Mouse (Mus musculus): Measurements from ENCODE around the gene Thoc3. TPM values are rescaled to one million over a fixed set of nuclear protein-coding genes. Genes with fewer than 3 reads are reported as not detected.
A peak's percentile ranks its signal among the peaks of the same experiment; 100 is the strongest.
"Not testable (repeated sequence)": the region's sequence is repeated elsewhere in the genome, so short reads cannot be mapped to it uniquely, and the experiment has no call there.

The Thoc3 gene
- 100 and 101 TPM in 2 replicates for polyA plus RNA-seq (2015; fragmentation: Nextera tagmentation; extraction: Ambion mirVana)

DNA sequence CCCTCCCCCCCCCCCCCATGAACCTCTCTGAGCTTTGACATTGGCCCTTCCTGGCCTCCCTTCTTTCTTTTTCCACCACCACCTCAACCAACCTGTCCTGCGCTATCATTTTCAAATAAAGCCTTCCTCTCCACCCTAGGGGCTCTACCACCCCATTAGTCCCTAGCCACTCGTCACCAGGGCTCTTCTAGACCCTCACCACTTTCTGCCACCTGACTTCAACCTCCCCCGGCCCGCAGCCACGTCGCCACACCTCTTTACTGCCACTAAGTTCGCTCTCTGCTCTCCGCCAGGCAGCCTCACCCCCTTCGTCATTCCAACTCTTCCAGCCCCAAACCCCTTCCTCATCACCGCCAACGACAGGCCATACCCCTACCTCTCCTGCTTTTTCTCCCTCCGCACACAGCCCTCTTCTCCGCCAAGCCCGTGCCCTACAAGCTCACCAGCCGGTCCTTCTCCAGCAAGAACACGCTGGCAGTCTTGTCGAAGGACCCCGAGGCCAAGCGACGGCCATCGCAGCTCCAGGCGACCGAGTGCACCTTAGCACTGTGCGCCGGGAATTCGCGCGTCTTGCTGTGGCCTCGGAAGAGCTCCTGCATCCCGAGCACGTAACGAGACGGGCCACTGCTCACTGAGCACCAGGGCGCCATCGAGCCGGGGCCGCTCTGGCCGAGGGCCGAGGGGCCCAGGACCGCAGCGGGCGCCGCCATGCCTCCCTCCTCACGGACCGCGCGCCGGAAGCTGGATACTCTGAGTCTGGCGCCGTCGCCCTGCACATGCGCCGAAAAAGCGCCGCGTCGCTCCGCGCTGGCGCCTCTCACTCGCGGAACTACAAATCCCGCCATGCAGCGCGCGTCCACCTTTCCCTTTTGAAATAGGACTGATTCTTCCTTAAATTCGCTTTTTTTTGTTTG, at the start of gene Thoc3:
Thoc3 (minus strand) TSS at position 752 of the 914 bp plus-strand sequence.
- Histone ChIP-seq H3K4me1 (replicated peaks) (peaks cover 8% of the 10 kb centered on the region), H3K4me3 (replicated peaks) (peak within 1 kb of the TSS; percentile 94), H3K27ac (peak within 1 kb of the TSS; percentile 40)

GRCm38 (mm10) chr13:54505920-54506319, 37.3 kb upstream of the Thoc3 start:
- ATAC-seq, result no peak
- Histone ChIP-seq H3K4me2 (replicated peaks) (no peak overlapping the region), H3K36me3 (no peaks in the 10 kb centered on the region), H3K27me3 (replicated peaks) (no peaks in the 10 kb centered on the region), H3K9me3 (no peaks in the 10 kb centered on the region), H3K9ac (no peak overlapping the region), H3K4me3 (replicated peaks) (no peak overlapping the region), H3K4me1 (replicated peaks) (peaks cover 10% of the 10 kb centered on the region; the same call in 1 of the 2 replicates), H3K27ac (no peak overlapping the region)
- 96% methylated on average over 1 of the region's 1 CpGs for WGBS

More for the DNA sequence above, at the start of gene Thoc3:
- H3K27me3 ChIP-seq (replicated peaks), result no peaks in the 10 kb centered on the region
- ATAC-seq, result peak; percentile 99
- H3K4me2 ChIP-seq (replicated peaks), result peak within 1 kb of the TSS; percentile 69
- peak within 1 kb of the TSS; percentile 92 for H3K9ac ChIP-seq
- WGBS, result under 1% methylated on average over 67 of the region's 67 CpGs
- H3K36me3 ChIP-seq, result peaks cover 40% of the 10 kb centered on the region
- H3K9me3 ChIP-seq, result no peaks in the 10 kb centered on the region

GRCm38 (mm10) chr13:54504611-54505260, 36.1 kb upstream of the Thoc3 start:
- ATAC-seq, result no peak
- no peaks in the 10 kb centered on the region for H3K9me3 ChIP-seq
- H3K4me3 ChIP-seq (replicated peaks), result peak overlapping the region; percentile 81
- H3K27ac ChIP-seq, result no peak overlapping the region
- peak overlapping the region; percentile 98 for H3K4me2 ChIP-seq (replicated peaks)
- H3K27me3 ChIP-seq (replicated peaks), result no peaks in the 10 kb centered on the region
- no peaks in the 10 kb centered on the region for H3K36me3 ChIP-seq
- 32% methylated on average over 7 of the region's 7 CpGs for WGBS
- peak overlapping the region; percentile 73; the same call in 1 of the 2 replicates for H3K9ac ChIP-seq
- peaks cover 10% of the 10 kb centered on the region; the same call in 1 of the 2 replicates for H3K4me1 ChIP-seq (replicated peaks)

DNA sequence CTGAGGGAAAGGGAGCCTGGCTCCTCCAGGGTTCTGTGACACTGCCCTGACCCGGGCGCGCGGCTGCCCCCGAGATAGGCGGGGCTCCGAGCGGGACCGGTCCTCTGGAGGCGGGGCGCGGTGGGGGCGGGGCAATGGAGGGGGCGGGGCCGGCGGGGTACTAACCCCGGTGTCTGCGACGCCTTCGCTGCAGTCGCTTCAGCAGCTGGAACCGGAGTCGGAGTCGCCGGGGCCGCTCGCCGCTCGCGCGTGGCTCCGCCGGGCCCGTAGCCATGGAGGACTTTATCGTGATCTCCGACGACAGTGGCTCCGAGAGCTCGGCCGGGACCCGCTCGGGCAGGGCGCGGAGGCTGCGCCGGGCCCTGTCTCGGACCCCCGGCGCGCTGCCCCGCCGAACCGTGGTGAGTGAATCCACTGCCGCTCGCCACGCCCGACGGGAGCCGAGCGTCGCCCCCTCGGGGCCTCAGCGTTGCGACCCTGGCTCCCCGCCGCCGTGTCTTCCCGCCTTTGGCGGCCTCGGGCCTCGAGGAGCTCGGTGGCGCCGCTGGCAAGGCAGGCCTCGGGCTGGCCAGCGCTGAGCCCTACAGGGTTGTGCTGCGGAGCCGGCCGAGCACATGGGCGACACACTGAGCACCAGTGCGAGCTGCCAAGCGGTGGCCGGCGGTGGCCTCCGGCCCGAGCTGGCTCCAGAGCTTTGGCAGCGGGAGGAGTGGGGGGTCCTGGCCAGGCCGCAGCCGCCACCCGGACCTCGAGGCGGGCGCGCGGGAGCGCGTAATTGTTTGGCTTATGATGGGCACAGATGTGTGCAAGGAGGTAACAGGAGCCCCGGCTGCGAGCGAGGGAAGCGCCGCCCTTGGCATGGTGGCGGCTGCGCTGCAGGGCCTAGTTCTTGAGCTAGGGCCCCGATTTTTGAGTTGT, 35.2 kb upstream of the Thoc3 start, which contains the start of gene Simc1:
Simc1 (plus strand) TSS at position 176 of the 918 bp plus-strand sequence.
- WGBS, result under 1% methylated on average over 105 of the region's 105 CpGs
- ATAC-seq, result peak; percentile 97

GRCm38 (mm10) chr13:54503278-54503603, 34.6 kb upstream of the Thoc3 start:
- no peaks in the 10 kb centered on the region for H3K36me3 ChIP-seq
- H3K9me3 ChIP-seq, result no peaks in the 10 kb centered on the region
- no peaks in the 10 kb centered on the region for H3K27me3 ChIP-seq (replicated peaks)
- H3K4me1 ChIP-seq (replicated peaks), result peaks cover 10% of the 10 kb centered on the region; the same call in 1 of the 2 replicates
- peak; percentile 79 for ATAC-seq
- H3K27ac ChIP-seq, result no peak overlapping the region
- peak overlapping the region; percentile 98 for H3K4me2 ChIP-seq (replicated peaks)
- peak overlapping the region; percentile 81 for H3K4me3 ChIP-seq (replicated peaks)
- peak overlapping the region; percentile 73 for H3K9ac ChIP-seq
- 3% methylated on average over 14 of the region's 14 CpGs for WGBS

More for the DNA sequence above, 35.2 kb upstream of the Thoc3 start, which contains the start of gene Simc1:
- no peaks in the 10 kb centered on the region for H3K36me3 ChIP-seq
- peak within 1 kb of the TSS; percentile 98 for H3K4me2 ChIP-seq (replicated peaks)
- H3K4me3 ChIP-seq (replicated peaks), result peak within 1 kb of the TSS; percentile 81
- peak within 1 kb of the TSS; percentile 73 for H3K9ac ChIP-seq
- H3K27ac ChIP-seq, result peak within 1 kb of the TSS; percentile 57
- no peaks in the 10 kb centered on the region for H3K9me3 ChIP-seq
- H3K4me1 ChIP-seq (replicated peaks), result peaks cover 10% of the 10 kb centered on the region; the same call in 1 of the 2 replicates
- no peaks in the 10 kb centered on the region for H3K27me3 ChIP-seq (replicated peaks)

DNA sequence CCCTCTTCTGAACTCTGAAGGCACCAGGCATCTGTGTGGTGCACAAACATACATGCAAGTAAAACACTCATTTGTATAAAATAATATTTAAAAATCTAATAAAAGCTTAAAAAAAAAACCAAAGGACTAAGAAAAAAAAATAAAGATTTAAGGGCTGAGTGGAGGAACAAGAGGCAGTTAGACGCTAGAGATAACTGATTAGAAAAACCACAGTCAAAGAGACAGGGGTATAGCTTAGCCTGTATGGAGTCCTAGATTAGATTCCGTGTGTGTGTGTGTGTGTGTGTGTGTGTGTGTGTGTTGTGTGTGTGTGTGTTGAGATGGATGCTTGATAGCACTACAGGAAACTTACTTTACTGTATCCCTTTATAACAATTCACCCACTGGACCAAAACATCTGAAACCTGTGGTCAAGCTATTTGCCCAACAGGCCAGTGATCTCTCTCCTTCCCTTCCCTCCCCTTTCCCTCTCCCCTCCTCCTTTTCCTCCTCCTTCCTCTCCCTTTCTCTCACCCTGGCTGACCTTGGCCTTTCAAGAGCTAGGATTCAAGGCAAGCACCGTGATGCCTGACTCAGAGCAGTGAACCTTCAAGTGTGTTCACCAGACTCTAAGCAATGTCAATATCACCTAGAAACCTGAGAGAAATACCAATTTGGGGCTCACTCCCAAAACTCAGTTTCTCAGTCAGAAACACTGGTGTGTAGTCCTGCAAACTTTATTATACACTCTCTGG, 33.5 kb upstream of the Thoc3 start:
- Histone ChIP-seq H3K9me3 (no peaks in the 10 kb centered on the region), H3K27me3 (replicated peaks) (no peaks in the 10 kb centered on the region), H3K4me1 (replicated peaks) (peaks cover 10% of the 10 kb centered on the region; the same call in 1 of the 2 replicates), H3K27ac (no peak overlapping the region), H3K4me2 (replicated peaks) (no peak overlapping the region), H3K4me3 (replicated peaks) (no peak overlapping the region), H3K36me3 (no peaks in the 10 kb centered on the region), H3K9ac (no peak overlapping the region)
- no peak for ATAC-seq
- 55% methylated on average over 3 of the region's 3 CpGs for whole genome bisulfite sequencing

DNA sequence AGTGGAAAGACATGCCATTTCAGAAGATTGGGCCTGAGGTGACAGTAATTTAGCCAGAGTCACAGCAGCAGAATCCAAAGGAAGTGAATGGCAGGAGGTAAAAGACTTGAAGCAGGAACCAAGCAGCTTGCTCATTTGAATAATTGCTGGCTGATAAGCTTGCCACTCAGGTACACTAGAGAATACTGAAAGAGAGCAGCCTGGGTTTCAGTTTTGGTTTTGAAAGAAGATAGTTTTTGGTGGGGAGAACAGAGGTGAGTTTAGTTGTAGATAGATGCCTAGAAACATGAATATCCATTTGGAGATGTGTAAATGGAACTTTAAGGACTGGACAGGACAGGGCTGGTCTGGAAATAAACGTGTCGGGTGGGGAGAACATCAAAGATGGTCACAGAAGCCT, 32.7 kb upstream of the Thoc3 start:
- no peak overlapping the region for H3K9ac ChIP-seq
- WGBS, result 65% methylated on average over 2 of the region's 2 CpGs
- peaks cover 10% of the 10 kb centered on the region; the same call in 1 of the 2 replicates for H3K4me1 ChIP-seq (replicated peaks)
- H3K4me2 ChIP-seq (replicated peaks), result no peak overlapping the region
- H3K36me3 ChIP-seq, result no peaks in the 10 kb centered on the region
- H3K9me3 ChIP-seq, result no peaks in the 10 kb centered on the region
- ATAC-seq, result no peak
- no peak overlapping the region for H3K27ac ChIP-seq
- H3K4me3 ChIP-seq (replicated peaks), result no peak overlapping the region
- H3K27me3 ChIP-seq (replicated peaks), result no peaks in the 10 kb centered on the region

- 95% methylated on average over 7 of the region's 7 CpGs for WGBS
These were observed 30.9 kb upstream of the Thoc3 start for GRCm38 (mm10) chr13:54499551-54499950.

DNA sequence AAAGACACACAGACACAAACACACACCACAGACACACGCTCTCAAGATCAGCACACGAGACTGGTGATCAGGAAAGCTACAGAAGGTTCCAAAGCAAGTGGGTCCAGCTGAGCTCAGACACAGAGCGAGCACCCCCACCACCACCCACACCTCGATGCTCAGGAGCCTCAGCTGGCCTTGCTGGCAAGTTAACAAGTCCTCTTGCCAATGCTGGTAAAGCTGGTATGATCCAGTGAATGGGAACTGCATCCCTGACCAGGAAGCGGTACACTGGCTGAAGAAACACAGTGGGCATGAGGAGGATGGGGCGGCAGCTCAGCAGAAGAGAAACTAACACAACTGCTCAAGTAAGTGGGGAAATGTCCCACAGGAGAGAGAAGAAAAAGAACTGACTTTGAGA, 22.7 kb upstream of the Thoc3 start:
- Histone ChIP-seq H3K4me1 (replicated peaks) (no peaks in the 10 kb centered on the region), H3K9ac (no peak overlapping the region), H3K27ac (no peak overlapping the region), H3K4me3 (replicated peaks) (no peak overlapping the region), H3K9me3 (no peaks in the 10 kb centered on the region), H3K4me2 (replicated peaks) (no peak overlapping the region), H3K27me3 (replicated peaks) (no peaks in the 10 kb centered on the region), H3K36me3 (no peaks in the 10 kb centered on the region)
- WGBS, result 81% methylated on average over 6 of the region's 6 CpGs
- ATAC-seq, result no peak

More at GRCm38 (mm10) chr13:54499551-54499950, 30.9 kb upstream of the Thoc3 start:
- not testable (repeated sequence) for H3K4me3 ChIP-seq (replicated peaks); H3K27me3 ChIP-seq (replicated peaks); H3K9me3 ChIP-seq; H3K36me3 ChIP-seq; ATAC-seq; H3K9ac ChIP-seq; H3K4me1 ChIP-seq (replicated peaks); H3K4me2 ChIP-seq (replicated peaks); H3K27ac ChIP-seq

GRCm38 (mm10) chr13:54490411-54490810, 21.8 kb upstream of the Thoc3 start:
- no peak overlapping the region for H3K4me3 ChIP-seq (replicated peaks)
- no peak overlapping the region for H3K9ac ChIP-seq
- H3K27ac ChIP-seq, result no peak overlapping the region
- ATAC-seq, result no peak
- no peaks in the 10 kb centered on the region for H3K27me3 ChIP-seq (replicated peaks)
- WGBS, result 76% methylated on average over 5 of the region's 5 CpGs
- H3K36me3 ChIP-seq, result no peaks in the 10 kb centered on the region
- no peaks in the 10 kb centered on the region for H3K4me1 ChIP-seq (replicated peaks)
- no peak overlapping the region for H3K4me2 ChIP-seq (replicated peaks)
- no peaks in the 10 kb centered on the region for H3K9me3 ChIP-seq

DNA sequence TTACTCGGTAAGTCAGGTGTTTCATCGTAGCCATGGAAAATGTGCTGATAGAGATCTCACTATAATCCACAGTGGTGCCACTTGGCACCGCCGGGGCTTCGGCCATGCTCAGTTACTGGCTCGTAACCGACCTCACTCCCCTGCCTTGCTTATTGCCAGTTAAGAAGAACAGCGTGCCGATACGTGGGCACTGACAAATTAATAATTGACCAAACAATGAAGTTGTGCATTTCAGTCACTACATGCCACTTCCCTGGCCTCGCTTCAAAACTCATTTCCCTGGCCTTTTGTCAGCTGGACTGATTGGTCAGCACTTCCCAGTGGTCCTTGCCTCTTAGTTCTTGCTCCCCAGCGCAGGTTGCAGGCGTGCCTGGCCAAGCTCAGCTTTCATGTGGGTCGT, 12.8 kb upstream of the Thoc3 start:
- no peak overlapping the region for H3K4me2 ChIP-seq (replicated peaks)
- H3K36me3 ChIP-seq, result no peaks in the 10 kb centered on the region
- WGBS, result 83% methylated on average over 14 of the region's 14 CpGs
- H3K4me3 ChIP-seq (replicated peaks), result no peak overlapping the region
- no peak for ATAC-seq
- no peaks in the 10 kb centered on the region for H3K27me3 ChIP-seq (replicated peaks)
- no peak overlapping the region for H3K27ac ChIP-seq
- no peaks in the 10 kb centered on the region for H3K9me3 ChIP-seq
- no peak overlapping the region for H3K9ac ChIP-seq
- H3K4me1 ChIP-seq (replicated peaks), result no peaks in the 10 kb centered on the region
